Mouse (Mus musculus) neural tube, embryonic 15.5 days (tissue): ENCODE measurements around the gene Gm20388. TPM values are rescaled to one million over a fixed set of nuclear protein-coding genes. Genes with fewer than 3 reads are reported as not detected.
A peak's percentile ranks its signal among the peaks of the same experiment; 100 is the strongest.

ENCODE experiments used
- ATAC-seq: fragments of 200-750 bp; cut with Nextera tagmentation; 2 replicates; pipeline ENCODE4 v1.8.0; 2017; ENCODE audit warnings: mild to moderate bottlenecking, moderate TSS enrichment, moderate library complexity; ENCODE audit not compliant: low FRiP score
- H3K27ac ChIP-seq: fragments of 300-500 bp; sonication (generic); replicated peaks from 2 replicates; pipeline ENCODE4 v1.5.1; 2015; ENCODE audit warnings: mild to moderate bottlenecking, inconsistent platforms
- H3K27me3 ChIP-seq: fragments of 300-500 bp; sonication (generic); replicated peaks from 2 replicates; pipeline ENCODE4 v1.6.1; 2015; ENCODE audit warnings: inconsistent platforms
- H3K36me3 ChIP-seq: fragments of 300-500 bp; sonication (generic); 2 replicates; pipeline ENCODE4 v1.6.1; 2015; ENCODE audit warnings: inconsistent platforms
- H3K4me1 ChIP-seq: fragments of 300-500 bp; sonication (generic); 2 replicates; pipeline ENCODE4 v1.6.1; 2015; ENCODE audit warnings: inconsistent platforms
- H3K4me2 ChIP-seq: fragments of 300-500 bp; sonication (generic); 2 replicates; pipeline ENCODE4 v1.6.1; 2015; ENCODE audit warnings: inconsistent platforms, mild to moderate bottlenecking, moderate library complexity
- H3K4me3 ChIP-seq: fragments of 300-500 bp; sonication (generic); replicated peaks from 2 replicates; pipeline ENCODE4 v1.5.1; 2015; ENCODE audit warnings: mild to moderate bottlenecking, inconsistent platforms
- H3K9ac ChIP-seq: fragments of 300-500 bp; sonication (generic); replicated peaks from 2 replicates; pipeline ENCODE4 v1.6.1; 2015; ENCODE audit warnings: mild to moderate bottlenecking, inconsistent platforms
- H3K9me3 ChIP-seq: fragments of 300-500 bp; sonication (generic); replicated peaks from 2 replicates; pipeline ENCODE4 v1.6.1; 2016; ENCODE audit warnings: inconsistent platforms
- WGBS: fragments of 180-500 bp; shearing (Covaris S2); methylation state at CpG from one replicate; pipeline ENCODE4 v1.1.7; 2015; ENCODE audit warnings: mixed read lengths; 5-methylcytosine and 5-hydroxymethylcytosine counted together
- polyA plus RNA-seq: library from polyadenylated mRNA; unstranded; fragments of >200 nt; fragmentation: Nextera tagmentation; extraction: Ambion mirVana; gene quantifications from 2 replicates; pipeline ENCODE4 v1.2.1, GENCODE M21; 2015

The Gm20388 gene
- polyA plus RNA-seq, 1 experiment from 2014 or later = not detected

DNA sequence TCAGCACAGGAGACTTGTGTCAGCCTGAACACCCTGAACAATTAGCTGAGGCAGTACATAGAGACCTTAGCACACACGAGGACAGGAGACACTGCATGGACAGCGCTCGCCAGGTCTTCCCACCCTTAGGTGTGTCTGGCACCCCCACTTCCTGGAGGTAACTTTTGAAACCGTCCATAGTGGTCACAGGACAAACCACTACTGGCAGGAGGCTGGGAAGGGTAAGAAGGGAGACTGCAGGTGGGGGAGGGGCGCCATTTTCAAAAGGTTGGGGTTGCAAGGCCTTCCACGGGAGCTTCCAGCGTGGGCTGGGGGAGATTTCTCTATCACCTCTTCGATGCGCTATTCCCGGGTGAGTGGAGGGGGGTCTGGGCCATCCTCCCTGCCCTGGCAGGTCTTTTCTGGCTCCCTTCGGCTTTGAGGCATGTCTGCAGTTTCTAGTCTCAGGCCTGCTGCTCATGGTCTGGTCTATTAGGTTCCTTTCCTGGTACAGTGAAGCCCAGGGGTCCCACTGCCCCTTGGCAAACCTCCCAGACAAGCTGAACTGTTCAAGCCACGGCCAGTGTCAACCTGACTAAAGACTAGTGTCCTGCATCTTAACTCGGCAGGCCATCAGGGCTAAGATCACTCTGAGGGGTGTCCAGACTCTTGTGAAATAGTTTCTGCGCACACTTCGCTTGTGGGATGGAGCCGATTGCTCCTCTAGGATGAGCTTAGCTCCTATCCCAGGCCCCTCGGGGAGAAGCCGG is 2521.2 kb downstream of the Gm20388 start:
- no peak for ATAC-seq
- no peaks in the 10 kb centered on the region for H3K9me3 ChIP-seq
- peak overlapping the region; percentile 37 for H3K4me3 ChIP-seq
- H3K9ac ChIP-seq = peak overlapping the region; percentile 37; the same call in 1 of the 2 replicates
- peak overlapping the region; percentile 59 for H3K4me2 ChIP-seq
- peaks cover 12% of the 10 kb centered on the region for H3K4me1 ChIP-seq
- no peaks in the 10 kb centered on the region for H3K27me3 ChIP-seq
- H3K27ac ChIP-seq = peak overlapping the region; percentile 60; the same call in 1 of the 2 replicates
- H3K36me3 ChIP-seq = peaks cover 26% of the 10 kb centered on the region
- WGBS = 38% methylated on average over 18 of the region's 18 CpGs

DNA sequence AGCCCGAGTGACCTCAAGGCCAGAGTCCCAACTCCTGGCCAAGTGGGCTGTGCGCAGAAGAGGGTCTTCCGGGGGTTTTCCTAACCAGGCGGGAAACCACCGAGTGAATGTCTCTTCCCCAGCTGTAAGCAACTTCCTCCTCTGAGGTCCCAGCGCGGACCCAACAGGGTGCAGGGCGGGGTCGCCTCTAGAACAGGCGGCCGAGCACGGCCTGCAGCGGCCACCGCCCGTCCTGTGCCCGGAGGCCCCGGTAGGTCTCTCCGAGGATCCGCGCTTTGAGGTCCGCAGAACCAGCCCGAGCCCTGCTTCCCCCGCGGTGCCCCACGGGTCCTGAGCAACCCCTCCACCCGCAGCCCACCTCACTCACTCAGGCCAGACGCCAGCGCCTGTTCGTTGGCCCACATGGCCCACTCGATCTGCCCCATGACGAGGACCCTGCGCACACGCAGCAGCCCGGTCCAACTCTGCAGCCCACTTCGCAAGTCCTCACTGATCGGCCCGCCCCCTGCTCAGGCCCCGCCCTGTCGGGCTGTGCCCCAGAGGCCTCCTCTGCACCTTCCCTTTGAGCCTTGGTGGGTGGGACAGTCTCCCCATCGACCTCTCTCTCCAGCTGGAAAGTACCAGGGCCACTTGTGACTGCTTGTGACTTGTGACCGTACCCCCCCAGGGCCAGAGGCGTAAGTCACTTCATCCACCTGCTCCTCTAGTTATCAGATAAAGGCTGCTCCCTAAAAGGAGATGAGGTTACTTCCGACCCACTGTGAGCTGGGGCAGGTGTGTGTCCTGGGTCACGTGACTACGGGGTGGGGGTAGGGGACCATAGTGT is 2522.0 kb downstream of the Gm20388 start, which contains the start of gene Cyba:
Cyba (minus strand) TSS at position 488 of the 826 bp plus-strand sequence.
- peak within 1 kb of the TSS; percentile 37 for H3K4me3 ChIP-seq
- H3K4me1 ChIP-seq = peaks cover 12% of the 10 kb centered on the region
- 8% methylated on average over 45 of the region's 45 CpGs for WGBS
- peak; percentile 30; the same call in 1 of the 2 replicates for ATAC-seq
- H3K4me2 ChIP-seq = peak within 1 kb of the TSS; percentile 59
- H3K36me3 ChIP-seq = peaks cover 34% of the 10 kb centered on the region
- H3K27ac ChIP-seq = peak within 1 kb of the TSS; percentile 60
- H3K9me3 ChIP-seq = no peaks in the 10 kb centered on the region
- H3K9ac ChIP-seq = peak within 1 kb of the TSS; percentile 37; the same call in 1 of the 2 replicates
- no peaks in the 10 kb centered on the region for H3K27me3 ChIP-seq

DNA sequence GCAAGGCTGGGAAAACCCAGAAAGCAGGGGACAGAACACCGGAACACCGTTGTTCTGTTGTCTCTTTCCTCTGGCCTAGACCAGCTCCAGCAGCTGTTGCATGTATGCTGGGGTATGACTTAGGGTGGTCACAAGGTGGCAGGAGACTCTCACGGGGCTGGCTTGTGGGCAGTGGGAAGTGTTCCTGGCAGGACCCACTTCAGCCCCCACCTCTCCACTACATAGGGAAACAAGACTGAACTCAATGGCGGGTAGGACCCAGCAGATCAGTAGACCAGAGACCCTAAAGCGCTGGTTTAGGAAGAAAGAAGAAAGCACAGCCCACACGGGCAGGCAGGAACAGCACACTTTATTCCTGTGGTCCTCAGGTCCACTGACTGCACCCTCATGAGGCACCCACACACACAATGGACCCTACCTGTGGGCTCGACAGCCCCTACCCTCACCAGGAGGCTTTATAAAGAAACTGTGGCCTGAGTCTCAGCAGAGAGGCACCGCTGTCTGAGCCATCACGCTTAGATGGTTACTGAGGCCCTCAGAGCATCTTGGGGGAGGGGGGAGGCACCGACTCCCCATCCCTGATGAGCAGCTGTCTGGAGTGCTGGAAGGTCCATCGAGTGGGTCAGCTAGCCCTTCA is 2522.7 kb downstream of the Gm20388 start:
- Histone ChIP-seq H3K9me3 (no peaks in the 10 kb centered on the region), H3K27me3 (no peaks in the 10 kb centered on the region), H3K4me1 (peaks cover 12% of the 10 kb centered on the region), H3K27ac (0 out of 2 replicates have a peak overlapping the region, but pooled peaks have one; percentile 60), H3K4me3 (no peak overlapping the region), H3K9ac (no peak overlapping the region), H3K4me2 (peak overlapping the region; percentile 59), H3K36me3 (peaks cover 41% of the 10 kb centered on the region)
- WGBS = 63% methylated on average over 11 of the region's 11 CpGs
- ATAC-seq = 0 out of 2 replicates have a peak, but pooled peaks have one; percentile 32

DNA sequence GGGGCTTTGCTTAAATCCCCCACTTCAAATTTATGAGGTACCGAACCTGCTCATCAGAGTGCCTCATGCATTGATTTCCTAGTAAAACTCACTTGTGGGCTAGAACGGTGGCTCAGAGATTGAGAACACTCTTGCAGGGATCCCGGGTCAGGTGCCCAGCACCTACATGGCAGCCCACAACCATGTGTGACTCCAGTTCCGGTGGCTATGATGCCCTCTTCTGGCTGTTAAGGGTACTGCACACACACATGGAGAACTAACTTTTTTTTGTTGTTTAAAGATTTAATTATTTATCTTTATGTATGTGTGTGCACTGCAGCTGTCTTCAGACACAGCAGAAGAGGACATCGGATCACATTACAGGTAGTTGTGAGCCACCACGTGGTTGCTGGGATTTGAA is 2524.7 kb downstream of the Gm20388 start:
- no peak for ATAC-seq
- Histone ChIP-seq H3K4me3 (no peak overlapping the region), H3K4me2 (no peak overlapping the region), H3K9me3 (no peaks in the 10 kb centered on the region), H3K4me1 (peaks cover 12% of the 10 kb centered on the region), H3K27ac (no peak overlapping the region), H3K27me3 (no peaks in the 10 kb centered on the region), H3K9ac (no peak overlapping the region), H3K36me3 (peaks cover 58% of the 10 kb centered on the region)
- 93% methylated on average over 6 of the region's 6 CpGs for WGBS

DNA sequence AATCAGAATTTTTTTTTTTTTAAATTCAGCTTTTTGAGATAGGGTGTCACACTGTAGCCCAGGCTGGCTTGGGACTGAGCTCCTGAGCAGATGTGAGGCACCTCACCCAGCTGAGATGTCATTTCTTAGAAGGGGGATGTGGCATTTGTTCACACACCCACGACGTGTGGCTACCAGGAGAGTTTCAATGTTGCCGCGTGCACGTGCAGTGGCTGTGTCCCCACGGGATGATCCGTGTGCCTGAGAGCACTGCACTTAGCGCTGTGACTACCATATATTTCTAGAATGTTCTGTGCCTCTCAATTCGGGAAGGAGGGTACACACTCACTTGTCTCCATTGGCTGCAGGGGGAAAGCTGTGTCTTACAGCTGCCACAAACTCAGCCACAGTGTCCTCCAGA is 2525.5 kb downstream of the Gm20388 start:
- H3K4me2 ChIP-seq = no peak overlapping the region
- WGBS = 95% methylated on average over 9 of the region's 9 CpGs
- no peak for ATAC-seq
- H3K4me1 ChIP-seq = peaks cover 13% of the 10 kb centered on the region
- no peak overlapping the region for H3K27ac ChIP-seq
- no peaks in the 10 kb centered on the region for H3K27me3 ChIP-seq
- peaks cover 58% of the 10 kb centered on the region for H3K36me3 ChIP-seq
- no peak overlapping the region for H3K9ac ChIP-seq
- H3K4me3 ChIP-seq = no peak overlapping the region
- H3K9me3 ChIP-seq = no peaks in the 10 kb centered on the region

DNA sequence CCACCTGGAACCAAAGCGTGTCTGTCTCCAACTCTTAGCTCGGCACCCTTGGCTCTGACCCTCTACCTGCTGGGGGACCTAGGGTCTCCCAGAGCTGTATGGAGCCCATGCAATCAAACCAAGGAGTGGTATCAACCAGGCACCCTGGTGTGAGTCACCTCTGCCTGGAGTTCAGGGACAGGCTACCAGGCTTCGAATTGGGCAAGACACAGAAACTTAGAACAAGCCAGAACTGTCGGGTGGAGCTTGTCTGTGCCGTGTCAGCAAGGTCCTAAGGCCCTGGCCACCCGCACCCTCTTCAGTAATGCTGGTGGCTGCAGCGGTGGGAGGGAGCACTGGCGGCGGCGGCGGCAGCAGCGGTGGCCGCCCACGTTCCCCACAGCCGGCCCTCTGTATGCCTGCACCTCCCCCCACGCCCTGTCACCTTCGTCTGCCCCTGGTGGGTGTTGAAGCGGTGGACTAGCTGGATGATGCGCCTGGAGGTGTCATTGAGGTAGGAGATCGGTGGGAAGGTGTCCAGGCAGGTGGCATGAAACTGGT is 2526.0 kb downstream of the Gm20388 start:
- peaks cover 18% of the 10 kb centered on the region for H3K4me1 ChIP-seq
- no peaks in the 10 kb centered on the region for H3K9me3 ChIP-seq
- no peaks in the 10 kb centered on the region for H3K27me3 ChIP-seq
- H3K27ac ChIP-seq = no peak overlapping the region
- no peak overlapping the region for H3K4me2 ChIP-seq
- H3K4me3 ChIP-seq = no peak overlapping the region
- no peak overlapping the region for H3K9ac ChIP-seq
- 91% methylated on average over 20 of the region's 20 CpGs for WGBS
- peaks cover 58% of the 10 kb centered on the region for H3K36me3 ChIP-seq
- ATAC-seq = no peak

DNA sequence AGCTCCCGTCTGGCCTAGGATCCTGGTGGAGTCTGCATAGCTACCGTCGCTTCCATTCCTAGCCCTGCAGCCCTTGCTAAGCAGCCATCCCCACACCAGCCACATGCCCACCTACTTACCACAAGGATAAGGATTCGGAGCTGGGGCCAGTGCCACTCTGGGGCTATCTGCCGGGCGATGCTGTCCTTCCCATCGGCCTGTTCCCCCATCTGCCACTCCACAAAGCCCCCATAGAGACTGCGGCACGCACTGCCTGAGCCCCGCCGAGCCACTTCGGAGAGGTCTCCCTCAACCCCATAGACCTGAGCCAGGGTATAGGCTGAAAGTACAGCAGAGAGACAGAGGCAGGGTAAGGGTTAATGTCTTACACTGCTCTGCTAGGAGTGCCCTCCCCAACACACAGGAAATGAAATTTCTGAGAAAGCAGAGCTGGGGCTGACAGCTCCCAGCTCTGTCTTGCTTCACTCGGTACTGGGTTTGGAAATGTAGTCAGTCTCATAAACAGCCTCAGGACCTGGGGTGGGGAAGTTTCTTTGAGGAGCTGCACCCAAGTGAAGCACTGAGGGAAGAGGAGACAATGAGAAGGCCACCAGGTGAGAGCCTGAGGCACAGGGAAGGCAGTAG is 2527.2 kb downstream of the Gm20388 start:
- H3K27ac ChIP-seq = no peak overlapping the region
- no peak overlapping the region for H3K9ac ChIP-seq
- H3K4me1 ChIP-seq = peaks cover 17% of the 10 kb centered on the region
- ATAC-seq = no peak
- WGBS = 94% methylated on average over 13 of the region's 13 CpGs
- no peak overlapping the region for H3K4me3 ChIP-seq
- H3K36me3 ChIP-seq = peaks cover 58% of the 10 kb centered on the region
- H3K4me2 ChIP-seq = no peak overlapping the region
- H3K9me3 ChIP-seq = no peaks in the 10 kb centered on the region
- no peaks in the 10 kb centered on the region for H3K27me3 ChIP-seq

DNA sequence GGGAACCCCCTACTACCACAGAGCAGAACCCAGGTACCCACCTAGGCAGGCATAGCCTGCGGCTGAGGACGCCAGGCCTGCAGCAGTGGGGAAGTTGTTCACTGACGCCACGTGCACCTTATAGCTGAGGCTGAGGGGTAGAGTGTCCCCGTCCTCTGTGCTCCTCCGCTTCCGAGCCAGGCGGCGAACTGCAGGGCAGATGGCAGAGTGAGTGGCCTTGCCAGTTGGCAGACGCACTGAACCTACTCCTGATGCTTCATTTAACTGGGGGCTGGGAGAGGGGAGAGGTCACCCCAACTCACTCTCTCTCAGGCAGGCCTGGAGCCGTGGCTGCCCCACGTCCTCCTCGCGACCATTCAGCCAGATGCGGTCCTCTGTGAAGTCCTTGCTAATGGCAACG is 2528.7 kb downstream of the Gm20388 start:
- no peak overlapping the region for H3K9ac ChIP-seq
- WGBS = 97% methylated on average over 16 of the region's 16 CpGs
- no peaks in the 10 kb centered on the region for H3K9me3 ChIP-seq
- H3K27ac ChIP-seq = no peak overlapping the region
- no peak for ATAC-seq
- peaks cover 55% of the 10 kb centered on the region for H3K36me3 ChIP-seq
- H3K4me3 ChIP-seq = no peak overlapping the region
- peaks cover 17% of the 10 kb centered on the region for H3K4me1 ChIP-seq
- H3K27me3 ChIP-seq = no peaks in the 10 kb centered on the region
- H3K4me2 ChIP-seq = no peak overlapping the region

DNA sequence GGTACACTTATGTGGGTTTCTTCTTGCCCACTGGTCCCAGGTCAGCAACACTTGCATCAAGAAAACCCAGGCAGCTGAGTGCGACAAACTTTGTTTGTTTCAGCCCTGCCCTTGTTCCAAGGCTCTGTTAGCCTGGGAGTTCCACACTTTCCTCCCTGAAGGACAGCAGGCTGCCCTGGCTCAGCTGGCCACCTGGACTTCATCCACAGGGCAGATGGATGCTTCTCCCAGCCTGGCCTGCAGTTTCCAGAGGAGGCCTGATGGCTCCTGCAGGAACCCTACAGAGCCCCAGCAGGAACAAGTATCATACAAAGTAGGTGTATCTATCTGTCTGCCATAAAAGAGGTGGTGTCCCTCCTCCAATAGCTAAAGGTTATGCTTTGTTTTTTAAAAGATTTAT is 2530.7 kb downstream of the Gm20388 start:
- 100% methylated on average over 1 of the region's 1 CpGs for WGBS
- no peak overlapping the region for H3K4me3 ChIP-seq

DNA sequence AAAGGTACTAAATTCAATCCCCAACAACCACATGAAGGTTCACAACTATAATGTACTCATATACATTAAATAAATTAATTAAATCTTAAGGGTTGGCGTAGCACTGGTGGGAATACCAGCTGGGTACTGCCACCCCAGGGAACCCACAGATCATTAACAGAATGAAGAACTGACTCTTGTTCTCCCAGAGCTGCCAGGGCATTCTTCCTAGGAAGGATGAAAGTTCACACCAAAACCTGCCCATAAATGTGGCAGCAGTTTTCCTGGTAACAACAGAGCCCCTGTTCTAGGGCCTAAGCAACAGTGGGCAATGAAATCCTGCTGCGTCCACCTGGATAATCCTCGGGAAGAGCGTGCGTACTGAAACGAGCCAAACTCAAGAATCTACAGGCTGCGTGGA is 2531.7 kb downstream of the Gm20388 start:
- Histone ChIP-seq H3K27ac (peak overlapping the region; percentile 83), H3K36me3 (peaks cover 28% of the 10 kb centered on the region), H3K4me1 (peaks cover 36% of the 10 kb centered on the region), H3K9ac (peak overlapping the region; percentile 72), H3K27me3 (no peaks in the 10 kb centered on the region), H3K4me2 (peak overlapping the region; percentile 71), H3K9me3 (no peaks in the 10 kb centered on the region), H3K4me3 (peak overlapping the region; percentile 55)
- no peak for ATAC-seq
- WGBS = 13% methylated on average over 7 of the region's 7 CpGs

More for the DNA sequence above, 2530.7 kb downstream of the Gm20388 start:
- Histone ChIP-seq H3K9ac (no peak overlapping the region), H3K4me1 (peaks cover 36% of the 10 kb centered on the region), H3K36me3 (peaks cover 38% of the 10 kb centered on the region), H3K27ac (no peak overlapping the region), H3K27me3 (no peaks in the 10 kb centered on the region), H3K4me2 (no peak overlapping the region), H3K9me3 (no peaks in the 10 kb centered on the region)
- ATAC-seq = no peak

DNA sequence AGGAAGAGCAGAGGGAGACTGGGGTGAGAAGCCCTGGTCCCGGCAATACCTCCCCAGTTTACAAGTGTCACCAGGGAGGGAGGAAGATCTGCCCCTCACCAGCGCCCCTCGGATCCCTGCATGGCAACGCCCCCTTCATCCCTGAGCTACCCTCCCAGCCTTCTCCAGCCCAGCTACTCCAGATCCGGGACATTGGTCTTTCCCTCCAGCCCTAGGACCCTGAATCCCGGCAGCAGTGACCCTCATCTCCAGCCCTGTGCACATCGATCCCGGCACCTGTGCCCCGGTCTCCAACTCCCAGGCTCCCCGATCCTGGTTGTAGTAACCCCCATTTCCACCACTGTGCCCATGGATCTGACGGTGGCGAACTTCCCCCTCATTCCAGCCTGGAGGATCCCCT is 2532.1 kb downstream of the Gm20388 start:
- Histone ChIP-seq H3K4me2 (peak overlapping the region; percentile 71), H3K4me1 (peaks cover 36% of the 10 kb centered on the region), H3K9me3 (no peaks in the 10 kb centered on the region), H3K36me3 (peaks cover 23% of the 10 kb centered on the region), H3K27ac (peak overlapping the region; percentile 83), H3K9ac (peak overlapping the region; percentile 72), H3K4me3 (peak overlapping the region; percentile 55), H3K27me3 (no peaks in the 10 kb centered on the region)
- WGBS = 2% methylated on average over 12 of the region's 12 CpGs
- ATAC-seq = peak; percentile 32
